14 mouse cellular contexts compared by ENCODE assay signal in genomic region chr13:37969988-37970387, GRCm38 (mm10). TPM values are rescaled to one million over a fixed set of nuclear protein-coding genes. Genes with fewer than 3 reads are reported as not detected.
DNase-seq lines count a peak whose midpoint lies in the region; ATAC-seq and TF ChIP-seq lines count a peak whose summit lies in the region.
"Had no signal": no experiment of that assay in that cellular context is flagged by ENCODE, and none has a peak within 500 bp of the region (broad histone marks: within the 10 kb centered on the region; RNA-seq: fewer than 3 reads in every experiment).

No protein-coding gene starts in this region.

- ATAC-seq in forebrain, embryonic 15.5 days (replicated peaks): peak; percentile 87
- ATAC-seq in forebrain, embryonic 12.5 days (ENCODE audit: low FRiP score): no peak
- ATAC-seq: intestine, postnatal 0 days had no signal

- TF ChIP-seq CTCF in layer of hippocampus, adult 2 months (conservative IDR thresholded peaks at IDR 0.05): no peak
- TF ChIP-seq CTCF in brain, embryonic 14.5 days (IDR thresholded peaks at IDR 0.05; ENCODE audit: borderline replicate concordance, extremely low read depth, insufficient read depth, insufficient read length): no peak

- H3K9me3 ChIP-seq in forebrain, embryonic 15.5 days: no peaks in the 10 kb centered on the region
- no peaks in the 10 kb centered on the region for H3K9me3 ChIP-seq in forebrain, embryonic 12.5 days
- H3K9me3 ChIP-seq: embryonic facial prominence, embryonic 12.5 days; heart, embryonic 12.5 days; neural tube, embryonic 13.5 days had no signal

- H3K4me3 ChIP-seq in forebrain, embryonic 15.5 days: no peak overlapping the region
- no peak overlapping the region for H3K4me3 ChIP-seq in forebrain, embryonic 12.5 days (replicated peaks)
- no peak overlapping the region for H3K4me3 ChIP-seq in layer of hippocampus, adult 2 months
- H3K4me3 ChIP-seq: embryonic facial prominence, embryonic 12.5 days; heart, embryonic 12.5 days; neural tube, embryonic 13.5 days had no signal

- H3K36me3 ChIP-seq in forebrain, embryonic 15.5 days: no peaks in the 10 kb centered on the region
- H3K36me3 ChIP-seq in forebrain, embryonic 12.5 days (replicated peaks): 0 out of 2 replicates have a peak, but pooled peaks cover 6% of the 10 kb centered on the region
- H3K36me3 ChIP-seq: embryonic facial prominence, embryonic 12.5 days had no signal

- peak in 1 of 2 experiments; percentile 69 for DNase-seq in layer of hippocampus, adult 2 months (ENCODE audit: low spot score in 2 of 2)
- no peak for DNase-seq in layer of hippocampus, postnatal 25 days (ENCODE audit: extremely low spot score in 1 of 2, low spot score in 1 of 2)
- peak; percentile 93 for DNase-seq in brain, embryonic 14.5 days (ENCODE audit: low read depth)
- peak; percentile 67 for DNase-seq in layer of hippocampus, adult 9-11 months
- DNase-seq in adrenal gland, postnatal 4 days (ENCODE audit: low spot score in 2 of 2): no peak

- no peak overlapping the region for H3K4me2 ChIP-seq in forebrain, embryonic 15.5 days (replicated peaks)
- no peak overlapping the region for H3K4me2 ChIP-seq in forebrain, embryonic 12.5 days
- H3K4me2 ChIP-seq: embryonic facial prominence, embryonic 12.5 days; heart, embryonic 12.5 days had no signal

- no peak for TF ChIP-seq POLR2A in brain, embryonic 14.5 days (IDR thresholded peaks at IDR 0.05; ENCODE audit: borderline replicate concordance, extremely low read depth, insufficient read depth, insufficient read length, poor library complexity, severe bottlenecking)

- H3K9ac ChIP-seq in forebrain, embryonic 15.5 days (replicated peaks): no peak overlapping the region
- no peak overlapping the region for H3K9ac ChIP-seq in forebrain, embryonic 12.5 days
- H3K9ac ChIP-seq: embryonic facial prominence, embryonic 12.5 days; heart, embryonic 12.5 days; hindbrain, embryonic 14.5 days; liver, embryonic 14.5 days; lung, embryonic 14.5 days; neural tube, embryonic 13.5 days had no signal

- 53% methylated on average over 8 of the region's 8 CpGs for WGBS in forebrain, embryonic 15.5 days
- WGBS in forebrain, embryonic 12.5 days: 81% methylated on average over 8 of the region's 8 CpGs

- no peaks in the 10 kb centered on the region for H3K27me3 ChIP-seq in forebrain, embryonic 15.5 days
- no peaks in the 10 kb centered on the region; the same call in 1 of the 2 replicates for H3K27me3 ChIP-seq in forebrain, embryonic 12.5 days
- H3K27me3 ChIP-seq: embryonic facial prominence, embryonic 12.5 days; heart, embryonic 12.5 days had no signal

- peak overlapping the region; percentile 66 for H3K27ac ChIP-seq in forebrain, embryonic 15.5 days (replicated peaks)
- H3K27ac ChIP-seq in forebrain, embryonic 12.5 days: no peak overlapping the region
- peak overlapping the region; percentile 15; the same call in 1 of the 2 replicates for H3K27ac ChIP-seq in layer of hippocampus, adult 2 months
- H3K27ac ChIP-seq: embryonic facial prominence, embryonic 12.5 days; hindbrain, embryonic 14.5 days; liver, embryonic 14.5 days; neural tube, embryonic 13.5 days had no signal

- peaks cover 11% of the 10 kb centered on the region for H3K4me1 ChIP-seq in forebrain, embryonic 15.5 days
- H3K4me1 ChIP-seq in forebrain, embryonic 12.5 days: peaks cover 14% of the 10 kb centered on the region

RNA-seq across cellular contexts. Expression of gene Ssr1, which starts 24.0 kb away (rescaled TPM):
- 62.9 and 72.0 TPM in 2 replicates for polyA plus RNA-seq in forebrain, embryonic 15.5 days (2015; fragmentation: Nextera tagmentation; extraction: Ambion mirVana)
- 94.0 and 110 TPM in 2 replicates for polyA plus RNA-seq in forebrain, embryonic 12.5 days (2016; fragmentation: Nextera tagmentation; extraction: Ambion mirVana)
- 10 to 100 TPM; 86.8 to 92.0 TPM for total RNA-seq in layer of hippocampus, adult 2 months (2021)
- total RNA-seq in layer of hippocampus, postnatal 25 days (2021): 10 to 100 TPM; 80.0 to 81.9 TPM
- polyA plus RNA-seq in brain, embryonic 14.5 days (2012; rRNA removed): 16.7 and 23.9 TPM in 2 replicates
- 100 to 1,000 TPM; 160 to 167 TPM for total RNA-seq in adrenal gland, postnatal 4 days (2021)

Comparison
In these comparisons a context has a peak if more than half of its experiments do, and no peak if none do; other contexts are left out.
1. DNase-seq: peak in brain, embryonic 14.5 days (single experiment) and layer of hippocampus, adult 9-11 months (single experiment); none in layer of hippocampus, postnatal 25 days (0 of 2) and adrenal gland, postnatal 4 days (0 of 2).